Mouse (Mus musculus) urinary bladder, postnatal 4 days (tissue): Measurements from ENCODE around the gene Lsm4.
A peak's percentile ranks its signal among the peaks of the same experiment; 100 is the strongest.

Experiments
- DNase-seq, 2 experiments: peaks; one replicate each; pipeline ENCODE4 v3.0.0; 2021 to 2022; ENCODE audit warnings: low spot score in 2 of 2

The Lsm4 gene

GRCm38 (mm10) chr8:70699834-70700554 is 26.9 kb downstream of the Lsm4 start:
- DNase-seq = peak; percentile 79 to 80

- DNase-seq = peak; percentile 87 to 90
Measured at GRCm38 (mm10) chr8:70700555-70700922, 27.5 kb downstream of the Lsm4 start.

GRCm38 (mm10) chr8:70701048-70701981 is 28.3 kb downstream of the Lsm4 start:
- no peak for DNase-seq

- DNase-seq = no peak
Measured at GRCm38 (mm10) chr8:70701982-70702841, 29.2 kb downstream of the Lsm4 start.

- DNase-seq = peak in 1 of 2 experiments; percentile 70
Measured at GRCm38 (mm10) chr8:70702842-70703182, 29.8 kb downstream of the Lsm4 start.

GRCm38 (mm10) chr8:70703287-70703686 is 30.2 kb downstream of the Lsm4 start, which contains the start of gene Iqcn:
Iqcn (plus strand) TSS chr8:70703457.
- no peak for DNase-seq

GRCm38 (mm10) chr8:70708281-70708680 is 35.2 kb downstream of the Lsm4 start:
- DNase-seq = no peak

GRCm38 (mm10) chr8:70709794-70710193 is 36.7 kb downstream of the Lsm4 start:
- DNase-seq = no peak

GRCm38 (mm10) chr8:70710296-70710695 is 37.2 kb downstream of the Lsm4 start:
- no peak for DNase-seq

- no peak for DNase-seq
Measured at GRCm38 (mm10) chr8:70711041-70711440, 38.0 kb downstream of the Lsm4 start.

GRCm38 (mm10) chr8:70713991-70714390 is 40.9 kb downstream of the Lsm4 start:
- DNase-seq = no peak

- DNase-seq = no peak
Measured at GRCm38 (mm10) chr8:70715086-70715485, 42.0 kb downstream of the Lsm4 start.

GRCm38 (mm10) chr8:70716521-70717400 is 43.7 kb downstream of the Lsm4 start:
- no peak for DNase-seq

- DNase-seq = no peak
Measured at GRCm38 (mm10) chr8:70718297-70718696, 45.2 kb downstream of the Lsm4 start, which contains the start of gene Gm3336. Gm3336 (plus strand) TSS chr8:70718543.

GRCm38 (mm10) chr8:70719796-70720270 is 46.8 kb downstream of the Lsm4 start:
- DNase-seq = no peak

GRCm38 (mm10) chr8:70720739-70721138 is 47.7 kb downstream of the Lsm4 start:
- peak in 1 of 2 experiments; percentile 55 for DNase-seq

- DNase-seq = no peak
Measured at GRCm38 (mm10) chr8:70721601-70722000, 48.6 kb downstream of the Lsm4 start.

GRCm38 (mm10) chr8:70723486-70724210 is 50.6 kb downstream of the Lsm4 start, which contains the start of gene Pde4c:
Pde4c (plus strand) TSS chr8:70723720.
- DNase-seq = no peak

GRCm38 (mm10) chr8:70724216-70724615 is 51.2 kb downstream of the Lsm4 start:
- no peak for DNase-seq
